Mouse (Mus musculus) MEL (cell line): ENCODE data around the gene Syne2. TPM values are rescaled to one million over a fixed set of nuclear protein-coding genes. Genes with fewer than 3 reads are reported as not detected.

ENCODE experiments used
- DNase-seq: peaks from one replicate; pipeline ENCODE4 v3.0.0; 2011; ENCODE audit warnings: low read depth, low spot score
- H3K27ac ChIP-seq: 2 replicates; pipeline ENCODE4 v1.5.1; 2012; ENCODE audit warnings: low read depth, mild to moderate bottlenecking, control low read depth, low read length, moderate library complexity; ENCODE audit not compliant: control insufficient read depth
- H3K27me3 ChIP-seq, 2 experiments: fragments of 150-350 bp in 1 of 2; sonication (generic) in 1 of 2; 2 replicates each; pipeline ENCODE4 v1.6.1; 2012; ENCODE audit warnings: low read length in 2 of 2, mild to moderate bottlenecking in 2 of 2, improper control_type of control experiment in 1 of 2, moderate library complexity in 1 of 2; ENCODE audit not compliant: insufficient read depth in 2 of 2, control insufficient read depth in 1 of 2
- H3K36me3 ChIP-seq, 2 experiments: 2 replicates each; pipeline ENCODE4 v1.6.1; 2012 to 2014; ENCODE audit warnings: low read length in 2 of 2, improper control_type of control experiment in 1 of 2, inconsistent platforms in 1 of 2, mild to moderate bottlenecking in 1 of 2; ENCODE audit not compliant: insufficient read depth in 2 of 2, control insufficient read depth in 1 of 2
- H3K4me1 ChIP-seq, 2 experiments: fragments of 150-350 bp in 1 of 2; sonication (generic) in 1 of 2; 2 replicates each; pipeline ENCODE4 v1.6.1; 2012; ENCODE audit warnings: low read length in 2 of 2, improper control_type of control experiment in 1 of 2, mild to moderate bottlenecking in 1 of 2; ENCODE audit not compliant: insufficient read depth in 2 of 2, control insufficient read depth in 1 of 2
- H3K4me3 ChIP-seq, 2 experiments: fragments of 150-350 bp in 1 of 2; sonication (generic) in 1 of 2; 2 replicates each; pipeline ENCODE4 v1.5.1; 2012; ENCODE audit warnings: low read depth in 2 of 2, low read length in 2 of 2, mild to moderate bottlenecking in 2 of 2, moderate library complexity in 2 of 2, control low read depth in 1 of 2, improper control_type of control experiment in 1 of 2; ENCODE audit not compliant: control insufficient read depth in 1 of 2, insufficient read depth in 1 of 2
- H3K79me2 ChIP-seq: 2 replicates; pipeline ENCODE4 v1.6.1; 2012; ENCODE audit warnings: mild to moderate bottlenecking, low read length, moderate library complexity; ENCODE audit not compliant: control insufficient read depth, poor library complexity, insufficient read depth
- H3K9ac ChIP-seq: 2 replicates; pipeline ENCODE4 v1.6.1; 2012; ENCODE audit warnings: low read depth, mild to moderate bottlenecking, control low read depth, low read length, moderate library complexity; ENCODE audit not compliant: control insufficient read depth, poor library complexity, severe bottlenecking
- H3K9me3 ChIP-seq: fragments of 150-350 bp; sonication (generic); replicated peaks from 2 replicates; pipeline ENCODE4 v1.6.1; 2012; ENCODE audit warnings: mild to moderate bottlenecking, low read length, improper control_type of control experiment, moderate library complexity; ENCODE audit not compliant: insufficient read depth
- BHLHE40 ChIP-seq: IDR thresholded peaks from 2 replicates; pipeline ENCODE4 v1.6.1; 2012; ENCODE audit warnings: low read depth, mild to moderate bottlenecking, inconsistent platforms, low read length, improper control_type of control experiment, borderline replicate concordance
- CHD1 ChIP-seq: IDR thresholded peaks from 2 replicates; pipeline ENCODE4 v1.6.1; 2012; ENCODE audit warnings: low read depth, mild to moderate bottlenecking, inconsistent platforms, low read length, improper control_type of control experiment
- EP300 ChIP-seq, 2 experiments: IDR thresholded peaks; 2 replicates each; pipeline ENCODE4 v1.6.1; 2011; ENCODE audit warnings: improper control_type of control experiment in 2 of 2, low read length in 2 of 2, low read depth in 1 of 2, mild to moderate bottlenecking in 1 of 2
- ETS1 ChIP-seq: IDR thresholded peaks from 2 replicates; pipeline ENCODE4 v1.6.1; 2012; ENCODE audit warnings: low read depth, mild to moderate bottlenecking, inconsistent platforms, low read length, improper control_type of control experiment, moderate library complexity
- GABPA ChIP-seq: IDR thresholded peaks from 2 replicates; pipeline ENCODE4 v1.6.1; 2012; ENCODE audit warnings: low read depth, mild to moderate bottlenecking, inconsistent platforms, low read length, improper control_type of control experiment, moderate library complexity
- GATA1 ChIP-seq: IDR thresholded peaks from 2 replicates; pipeline ENCODE4 v1.6.1; 2011; ENCODE audit warnings: low read depth, low read length, improper control_type of control experiment
- KAT2A ChIP-seq: conservative IDR thresholded peaks from 2 replicates; pipeline ENCODE4 v1.6.1; 2012; ENCODE audit warnings: low read depth, low read length, improper control_type of control experiment, inconsistent platforms
- MAFK ChIP-seq: IDR thresholded peaks from 2 replicates; pipeline ENCODE4 v1.6.1; 2011; ENCODE audit warnings: low read depth, mild to moderate bottlenecking, low read length, improper control_type of control experiment, borderline replicate concordance
- MEF2A ChIP-seq: IDR thresholded peaks from 2 replicates; pipeline ENCODE4 v1.6.1; 2014; ENCODE audit warnings: low read depth, mild to moderate bottlenecking, inconsistent platforms, low read length, improper control_type of control experiment; ENCODE audit not compliant: poor library complexity, insufficient replicate concordance, severe bottlenecking; ENCODE audit errors: extremely low read depth
- MXI1 ChIP-seq: IDR thresholded peaks from 2 replicates; pipeline ENCODE4 v1.6.1; 2011; ENCODE audit warnings: mild to moderate bottlenecking, low read depth, low read length, improper control_type of control experiment
- MYB ChIP-seq: IDR thresholded peaks from 2 replicates; pipeline ENCODE4 v1.6.1; 2011; ENCODE audit warnings: mild to moderate bottlenecking, low read depth, low read length, improper control_type of control experiment
- NELFE ChIP-seq: IDR thresholded peaks from 2 replicates; pipeline ENCODE4 v1.6.1; 2011; ENCODE audit warnings: low read depth, low read length, improper control_type of control experiment
- NRF1 ChIP-seq: IDR thresholded peaks from 2 replicates; pipeline ENCODE4 v1.6.1; 2014; ENCODE audit warnings: low read depth, mild to moderate bottlenecking, inconsistent platforms, low read length, improper control_type of control experiment, moderate library complexity; ENCODE audit not compliant: poor library complexity, insufficient read depth, severe bottlenecking
- POLR2AphosphoS2 ChIP-seq: IDR thresholded peaks from 2 replicates; pipeline ENCODE4 v1.6.1; 2011; ENCODE audit warnings: low read length, improper control_type of control experiment
- RCOR1 ChIP-seq: IDR thresholded peaks from 2 replicates; pipeline ENCODE4 v1.6.1; 2012; ENCODE audit warnings: low read depth, mild to moderate bottlenecking, inconsistent platforms, low read length, improper control_type of control experiment
- SIN3A ChIP-seq: IDR thresholded peaks from 2 replicates; pipeline ENCODE4 v1.6.1; 2012; ENCODE audit warnings: low read length, improper control_type of control experiment, inconsistent platforms
- TCF12 ChIP-seq: IDR thresholded peaks from 2 replicates; pipeline ENCODE4 v1.6.1; 2014; ENCODE audit warnings: low read depth, mild to moderate bottlenecking, inconsistent platforms, low read length, improper control_type of control experiment, moderate library complexity
- USF2 ChIP-seq, 2 experiments: IDR thresholded peaks; 2 replicates each; pipeline ENCODE4 v1.6.1; 2011 to 2012; ENCODE audit warnings: improper control_type of control experiment in 2 of 2, low read length in 2 of 2, borderline replicate concordance in 1 of 2, inconsistent platforms in 1 of 2, low read depth in 1 of 2, mild to moderate bottlenecking in 1 of 2; ENCODE audit not compliant: insufficient read depth in 1 of 2
- ZC3H11A ChIP-seq: IDR thresholded peaks from 2 replicates; pipeline ENCODE4 v1.6.1; 2012; ENCODE audit warnings: low read depth, mild to moderate bottlenecking, inconsistent platforms, low read length, improper control_type of control experiment
- ZNF384 ChIP-seq: IDR thresholded peaks from 2 replicates; pipeline ENCODE4 v1.6.1; 2012; ENCODE audit warnings: low read depth, mild to moderate bottlenecking, inconsistent platforms, low read length, improper control_type of control experiment
- polyA plus RNA-seq, 2 experiments: library from polyadenylated mRNA; stranded (reverse) in 1 of 2; unstranded in 1 of 2; fragments of >175 nt in 1 of 2; fragments of >200 nt in 1 of 2; gene quantifications; 2 replicates each; pipeline versions ENCODE4 v1.2.1 to v1.2.4; 2012; ENCODE audit warnings: low replicate concordance in 2 of 2, low read depth in 1 of 2; ENCODE audit not compliant: insufficient read length in 2 of 2, insufficient read depth in 1 of 2, missing spikeins in 1 of 2
- total RNA-seq: library from RNA; depleted of rRNA; stranded (reverse); fragments of 300-350 nt; gene quantifications from 2 replicates; pipeline ENCODE4 v1.2.3, GENCODE M21; 2012

The Syne2 gene
- total and polyA plus RNA-seq, 3 experiments, result 0.06 to 0.15 TPM; not detected in 1

DNA sequence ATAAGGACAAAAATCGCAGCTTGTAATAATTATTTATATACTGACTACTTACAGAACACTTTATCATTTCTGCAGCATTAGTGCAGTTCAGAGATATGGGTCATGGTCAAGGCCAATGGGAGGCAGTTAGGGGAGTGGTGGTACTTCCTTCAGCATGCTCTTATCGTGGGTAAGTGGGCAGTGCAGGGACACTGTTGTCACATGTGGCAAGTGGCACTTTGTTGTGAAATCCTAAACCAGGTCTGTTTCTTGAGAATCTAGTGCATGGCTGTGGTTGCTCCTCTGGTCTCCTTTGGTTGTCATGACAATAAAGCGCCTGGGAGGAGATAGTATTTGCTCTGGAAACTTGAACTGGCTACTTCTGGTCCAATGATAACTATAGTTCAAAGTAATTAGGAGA lies 32.3 kb downstream of the Syne2 start:
- H3K4me1 ChIP-seq, result peaks cover 3 to 11% of the 10 kb centered on the region in 2 experiments
- H3K27ac ChIP-seq, result no peak overlapping the region
- H3K9me3 ChIP-seq, result no peaks in the 10 kb centered on the region
- TF ChIP-seq MEF2A (no peak), GABPA (no peak), ETS1 (no peak), SIN3A (no peak), MXI1 (no peak), KAT2A (no peak)
- H3K4me3 ChIP-seq, result no peak overlapping the region
- no peaks in the 10 kb centered on the region; a peak in 2 of 4 replicates for H3K27me3 ChIP-seq
- no peaks in the 10 kb centered on the region for H3K79me2 ChIP-seq
- no peak for DNase-seq
- H3K36me3 ChIP-seq, result peaks cover 0 to 6% of the 10 kb centered on the region in 2 experiments; a peak in 2 of 4 replicates
- H3K9ac ChIP-seq, result no peak overlapping the region

DNA sequence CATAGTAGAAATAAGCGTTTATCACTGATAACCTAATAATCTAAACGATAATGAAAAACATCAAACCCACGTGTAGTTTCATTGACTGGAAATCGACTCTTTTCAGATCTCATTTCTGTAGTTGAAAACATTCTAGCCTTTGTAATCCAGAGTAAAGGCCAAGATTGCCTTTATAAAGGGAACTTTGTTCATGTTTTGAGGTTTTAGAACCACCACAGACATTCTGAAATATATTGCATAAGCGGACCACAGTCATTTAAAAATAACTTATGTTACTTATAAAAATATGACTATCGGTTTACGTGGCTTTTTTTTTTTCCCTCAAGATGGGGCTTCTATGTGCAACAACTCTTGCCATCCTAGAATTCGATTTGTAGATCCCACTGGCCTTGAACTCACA lies 33.5 kb downstream of the Syne2 start:
- H3K4me1 ChIP-seq, result peaks cover 3 to 22% of the 10 kb centered on the region in 2 experiments
- TF ChIP-seq MEF2A (no peak), MAFK (no peak), ETS1 (no peak), ZC3H11A (no peak), MYB (no peak)
- no peak for DNase-seq
- peaks cover 0 to 14% of the 10 kb centered on the region in 2 experiments; a peak in 2 of 4 replicates for H3K36me3 ChIP-seq
- H3K27ac ChIP-seq, result no peak overlapping the region
- no peaks in the 10 kb centered on the region for H3K79me2 ChIP-seq
- no peak overlapping the region for H3K9ac ChIP-seq
- no peaks in the 10 kb centered on the region; a peak in 2 of 4 replicates for H3K27me3 ChIP-seq
- H3K9me3 ChIP-seq, result no peaks in the 10 kb centered on the region
- no peak overlapping the region for H3K4me3 ChIP-seq

DNA sequence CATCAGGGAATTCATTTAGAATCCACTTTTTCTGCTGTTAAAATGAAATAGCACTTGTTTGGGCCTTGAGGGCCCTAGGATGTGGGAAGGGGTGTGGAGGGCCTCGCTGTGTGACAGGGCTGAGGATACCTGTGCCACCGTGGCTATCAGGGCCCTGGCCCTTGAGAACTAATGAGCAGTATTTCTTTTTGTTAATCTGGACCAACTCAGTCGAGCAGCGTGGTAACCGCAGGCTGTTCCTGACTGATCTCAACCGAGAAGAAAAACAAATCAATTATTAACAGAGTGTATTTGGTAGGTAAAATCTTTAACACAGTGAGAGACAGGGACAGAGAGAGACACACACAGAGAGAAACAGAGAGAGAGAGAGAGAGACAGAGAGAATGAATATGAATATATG lies 34.5 kb downstream of the Syne2 start:
- no peak overlapping the region for H3K27ac ChIP-seq
- no peaks in the 10 kb centered on the region for H3K9me3 ChIP-seq
- no peaks in the 10 kb centered on the region for H3K79me2 ChIP-seq
- no peaks in the 10 kb centered on the region; a peak in 2 of 4 replicates for H3K27me3 ChIP-seq
- no peak overlapping the region for H3K4me3 ChIP-seq
- no peak overlapping the region for H3K9ac ChIP-seq
- H3K4me1 ChIP-seq, result peaks cover 3 to 29% of the 10 kb centered on the region in 2 experiments
- H3K36me3 ChIP-seq, result peaks cover 0 to 19% of the 10 kb centered on the region in 2 experiments; a peak in 2 of 4 replicates
- no peak for TF ChIP-seq GATA1
- TF ChIP-seq EP300 (IDR thresholded peaks at IDR 0.05; ENCODE audit: low read depth in 1 of 2, low read length in 2 of 2), result no peak
- no peak for TF ChIP-seq TCF12
- TF ChIP-seq NELFE, result no peak
- TF ChIP-seq MYB, result no peak
- TF ChIP-seq POLR2AphosphoS2, result no peak
- no peak for TF ChIP-seq RCOR1
- no peak for TF ChIP-seq MEF2A
- no peak for TF ChIP-seq USF2 (IDR thresholded peaks at IDR 0.05; ENCODE audit: borderline replicate concordance in 1 of 2, insufficient read depth in 1 of 2, low read depth in 1 of 2, low read length in 2 of 2)
- no peak for TF ChIP-seq ZNF384
- no peak for TF ChIP-seq BHLHE40
- no peak for TF ChIP-seq CHD1
- TF ChIP-seq NRF1, result no peak
- TF ChIP-seq, all 39 proteins: peak for 0
- DNase-seq, result no peak
